In the genomic region with DNA sequence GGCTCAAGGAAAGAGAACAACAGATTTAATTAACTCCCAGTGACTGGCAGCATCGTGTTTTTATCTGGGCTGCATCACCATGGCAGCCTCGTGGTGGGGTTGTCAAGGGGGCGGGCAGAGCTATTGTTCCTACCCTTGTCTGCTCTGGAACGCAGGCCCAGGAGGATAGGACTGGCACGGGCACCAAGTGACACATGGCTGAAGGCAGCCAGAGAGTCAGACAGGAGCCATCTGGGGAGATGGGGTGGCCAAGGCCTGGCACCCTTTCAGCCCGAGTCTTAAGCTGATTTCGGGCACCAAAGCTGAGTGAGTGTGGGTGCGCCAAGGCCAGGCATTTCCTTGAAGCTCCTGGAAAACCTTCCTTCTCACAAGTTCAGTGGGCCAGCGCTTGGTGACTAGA, we compare ENCODE assay signal across 11 mouse cellular contexts. TPM values are rescaled to one million over a fixed set of nuclear protein-coding genes. Genes with fewer than 3 reads are reported as not detected.
A peak's percentile ranks its signal among the peaks of the same experiment; 100 is the strongest.
DNase-seq lines count a peak whose midpoint lies in the region; ATAC-seq lines count a peak whose summit lies in the region.
"Had no signal": no experiment of that assay in that cellular context is flagged by ENCODE, and none has a peak within 500 bp of the region (broad histone marks: within the 10 kb centered on the region; RNA-seq: fewer than 3 reads in every experiment).

No protein-coding gene starts in this region.

- peaks cover 59% of the 10 kb centered on the region for H3K4me1 ChIP-seq in forebrain, embryonic 14.5 days (ENCODE audit: control insufficient read depth, insufficient read depth, low read length)
- peaks cover 99% of the 10 kb centered on the region for H3K4me1 ChIP-seq in midbrain, embryonic 10.5 days
- peaks cover 24% of the 10 kb centered on the region for H3K4me1 ChIP-seq in liver, embryonic 12.5 days

- H3K27me3 ChIP-seq in forebrain, embryonic 14.5 days (replicated peaks; ENCODE audit: control insufficient read depth, insufficient read depth, low read length), result no peaks in the 10 kb centered on the region
- H3K27me3 ChIP-seq in midbrain, embryonic 10.5 days (ENCODE audit: low read depth, poor library complexity, severe bottlenecking), result peaks cover 16% of the 10 kb centered on the region
- peaks cover 100% of the 10 kb centered on the region for H3K27me3 ChIP-seq in liver, embryonic 12.5 days (replicated peaks)

- DNase-seq in frontal cortex, postnatal 36 days (ENCODE audit: low spot score in 2 of 2), result peak; percentile 44 to 47
- DNase-seq in frontal cortex, postnatal 25 days (ENCODE audit: low spot score in 2 of 2), result no peak
- peak; percentile 76 for DNase-seq in forebrain, embryonic 14.5 days (ENCODE audit: low spot score)
- DNase-seq in midbrain, embryonic 10.5 days (ENCODE audit: low spot score), result peak; percentile 35
- no peak for DNase-seq in kidney, postnatal 14 days
- DNase-seq in lung, postnatal 4 days, result no peak
- DNase-seq: B cell, adult 2 months had no signal

- H3K4me3 ChIP-seq in forebrain, embryonic 14.5 days (ENCODE audit: low read depth, low read length), result no peak overlapping the region
- H3K4me3 ChIP-seq in midbrain, embryonic 10.5 days, result peak overlapping the region; percentile 78
- H3K4me3 ChIP-seq in liver, embryonic 12.5 days, result no peak overlapping the region

- peak overlapping the region; percentile 92 for H3K27ac ChIP-seq in forebrain, embryonic 14.5 days (ENCODE audit: low read depth, low read length)
- H3K27ac ChIP-seq in midbrain, embryonic 10.5 days (replicated peaks), result peak overlapping the region; percentile 90
- H3K27ac ChIP-seq in liver, embryonic 12.5 days, result no peak overlapping the region
- H3K27ac ChIP-seq: heart, embryonic 13.5 days; liver, embryonic 14.5 days had no signal

- peak overlapping the region; percentile 100 for H3K4me2 ChIP-seq in forebrain, embryonic 14.5 days (ENCODE audit: low read length)
- no peak overlapping the region for H3K4me2 ChIP-seq in liver, embryonic 12.5 days

- H3K9me3 ChIP-seq in forebrain, embryonic 14.5 days (replicated peaks; ENCODE audit: control insufficient read depth, low read length), result no peaks in the 10 kb centered on the region
- H3K9me3 ChIP-seq in midbrain, embryonic 10.5 days (replicated peaks), result no peaks in the 10 kb centered on the region
- no peaks in the 10 kb centered on the region for H3K9me3 ChIP-seq in liver, embryonic 12.5 days (replicated peaks)
- H3K9me3 ChIP-seq: heart, embryonic 13.5 days had no signal

- H3K36me3 ChIP-seq in forebrain, embryonic 14.5 days (ENCODE audit: control insufficient read depth, insufficient read depth, low read length), result peaks cover 25% of the 10 kb centered on the region
- peaks cover 23% of the 10 kb centered on the region for H3K36me3 ChIP-seq in midbrain, embryonic 10.5 days
- H3K36me3 ChIP-seq in liver, embryonic 12.5 days, result peaks cover 10% of the 10 kb centered on the region

- peak; percentile 58; the same call in 1 of the 2 replicates for ATAC-seq in cerebellum, adult (ENCODE audit: insufficient number of reproducible peaks, low FRiP score, low TSS enrichment)
- 0 out of 2 replicates have a peak, but pooled peaks have one; percentile 5 for ATAC-seq in forebrain, embryonic 14.5 days
- no peak for ATAC-seq in liver, embryonic 12.5 days

- peak overlapping the region; percentile 87 for H3K9ac ChIP-seq in forebrain, embryonic 14.5 days (ENCODE audit: low read length)
- H3K9ac ChIP-seq in liver, embryonic 12.5 days, result no peak overlapping the region
- H3K9ac ChIP-seq: liver, embryonic 14.5 days had no signal

- 19% methylated on average over 9 of the region's 9 CpGs for WGBS in forebrain, embryonic 14.5 days
- 51% methylated on average over 9 of the region's 9 CpGs for WGBS in midbrain, embryonic 10.5 days
- 62% methylated on average over 9 of the region's 9 CpGs for WGBS in liver, embryonic 12.5 days (ENCODE audit: insufficient replicate concordance)

RNA-seq across cellular contexts. Expression of a gene that starts 6.3 kb away (rescaled TPM):
- 6.7 and 7.4 TPM in 2 replicates for polyA plus RNA-seq in forebrain, embryonic 14.5 days (2014; fragmentation: Nextera tagmentation; extraction: Ambion mirVana)
- polyA plus RNA-seq in midbrain, embryonic 10.5 days (2016; fragmentation: Nextera tagmentation; extraction: Ambion mirVana), result 0.69 and 0.87 TPM in 2 replicates
- not detected in 2 replicates for polyA plus RNA-seq in liver, embryonic 12.5 days (2016; fragmentation: Nextera tagmentation; extraction: Ambion mirVana)
- polyA plus RNA-seq: heart, embryonic 13.5 days had no signal

RNA-seq across cellular contexts. Expression of a gene that starts 17.5 kb away (rescaled TPM):
- 396 and 523 TPM in 2 replicates for polyA plus RNA-seq in forebrain, embryonic 14.5 days (2014; fragmentation: Nextera tagmentation; extraction: Ambion mirVana)
- 381 and 466 TPM in 2 replicates for polyA plus RNA-seq in midbrain, embryonic 10.5 days (2016; fragmentation: Nextera tagmentation; extraction: Ambion mirVana)
- polyA plus RNA-seq in liver, embryonic 12.5 days (2016; fragmentation: Nextera tagmentation; extraction: Ambion mirVana), result 24.2 and 27.0 TPM in 2 replicates

RNA-seq across cellular contexts. Expression of a gene that starts 25.5 kb away (rescaled TPM):
- 25.0 and 28.9 TPM in 2 replicates for polyA plus RNA-seq in forebrain, embryonic 14.5 days (2014; fragmentation: Nextera tagmentation; extraction: Ambion mirVana)
- polyA plus RNA-seq in midbrain, embryonic 10.5 days (2016; fragmentation: Nextera tagmentation; extraction: Ambion mirVana), result 41.8 and 51.4 TPM in 2 replicates
- polyA plus RNA-seq in liver, embryonic 12.5 days (2016; fragmentation: Nextera tagmentation; extraction: Ambion mirVana), result 44.1 and 44.6 TPM in 2 replicates

RNA-seq across cellular contexts. Expression of a gene that starts 43.1 kb away (rescaled TPM):
- 124 and 127 TPM in 2 replicates for polyA plus RNA-seq in forebrain, embryonic 14.5 days (2014; fragmentation: Nextera tagmentation; extraction: Ambion mirVana)
- polyA plus RNA-seq in midbrain, embryonic 10.5 days (2016; fragmentation: Nextera tagmentation; extraction: Ambion mirVana), result 191 and 195 TPM in 2 replicates
- polyA plus RNA-seq in liver, embryonic 12.5 days (2016; fragmentation: Nextera tagmentation; extraction: Ambion mirVana), result 44.3 and 45.2 TPM in 2 replicates

RNA-seq across cellular contexts. Expression of a gene that starts 43.8 kb away (rescaled TPM):
- polyA plus RNA-seq in forebrain, embryonic 14.5 days (2014; fragmentation: Nextera tagmentation; extraction: Ambion mirVana), result not detected in 2 replicates
- 0.14 TPM in 1 of 2 replicates, not detected in the other for polyA plus RNA-seq in midbrain, embryonic 10.5 days (2016; fragmentation: Nextera tagmentation; extraction: Ambion mirVana)
- 55.9 and 57.0 TPM in 2 replicates for polyA plus RNA-seq in liver, embryonic 12.5 days (2016; fragmentation: Nextera tagmentation; extraction: Ambion mirVana)

Comparison
In these comparisons a context has a peak if more than half of its experiments do, and no peak if none do; other contexts are left out.
1. DNase-seq: peak in frontal cortex, postnatal 36 days (2 of 2), forebrain, embryonic 14.5 days (single experiment) and midbrain, embryonic 10.5 days (single experiment); none in frontal cortex, postnatal 25 days (0 of 2), kidney, postnatal 14 days (single experiment) and lung, postnatal 4 days (0 of 2).
2. RNA of a gene that starts 17.5 kb away (polyA plus RNA-seq): 396 to 523 TPM in forebrain, embryonic 14.5 days and 381 to 466 TPM in midbrain, embryonic 10.5 days; 24.2 to 27.0 TPM in liver, embryonic 12.5 days; every median in the first group is over 10 times any median in the second.